Mouse (Mus musculus) cerebellum, postnatal 14 days (tissue): ENCODE results near the gene Dlst.

Source experiments
- DNase-seq, 2 experiments: peaks; one replicate each; pipeline ENCODE4 v3.0.0; 2021; ENCODE audit warnings: mixed read lengths in 2 of 2

The Dlst gene

DNA sequence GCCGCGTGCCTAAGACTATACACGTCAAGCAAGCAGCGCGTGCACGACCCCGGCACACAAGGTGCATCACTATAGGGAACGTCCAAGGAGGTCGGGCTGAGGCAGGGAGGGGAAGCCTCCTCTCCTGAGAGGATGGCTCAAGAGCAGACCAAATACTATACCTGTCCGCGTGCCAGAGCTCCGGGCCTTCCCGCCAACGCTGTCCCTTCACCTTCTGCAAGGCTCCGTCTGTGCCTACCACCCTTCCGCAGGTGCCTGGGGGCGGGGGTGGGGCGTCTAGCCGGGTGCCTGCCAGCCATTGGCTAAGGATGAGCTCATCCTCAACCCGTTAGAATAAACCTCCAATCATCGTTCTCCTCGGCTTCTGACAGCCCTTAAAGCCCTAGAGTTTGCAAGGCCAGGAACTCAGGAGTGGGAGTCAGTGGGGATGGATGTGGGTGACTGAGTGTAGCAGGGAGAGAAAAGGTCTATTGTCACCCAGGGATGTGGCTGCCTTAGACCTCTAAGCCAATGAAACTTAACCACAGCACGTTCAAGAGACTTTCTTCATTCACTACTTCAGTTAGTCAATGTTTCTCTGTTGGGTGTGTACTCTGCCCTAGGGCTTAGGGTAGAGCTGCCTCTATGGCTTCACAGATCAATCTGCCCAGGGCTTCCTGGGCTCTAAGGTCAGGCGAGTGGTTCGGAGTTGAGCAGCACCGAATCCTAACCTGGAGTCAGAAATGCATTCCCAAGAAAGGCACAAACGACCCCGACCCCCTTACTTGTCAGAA, 40.6 kb downstream of the Dlst start, which contains the start of gene Rps6kl1:
Gene Rps6kl1, minus strand, starts transcription at position 263 of the 773 bp plus-strand sequence.
- peak; percentile 90 for DNase-seq

DNA sequence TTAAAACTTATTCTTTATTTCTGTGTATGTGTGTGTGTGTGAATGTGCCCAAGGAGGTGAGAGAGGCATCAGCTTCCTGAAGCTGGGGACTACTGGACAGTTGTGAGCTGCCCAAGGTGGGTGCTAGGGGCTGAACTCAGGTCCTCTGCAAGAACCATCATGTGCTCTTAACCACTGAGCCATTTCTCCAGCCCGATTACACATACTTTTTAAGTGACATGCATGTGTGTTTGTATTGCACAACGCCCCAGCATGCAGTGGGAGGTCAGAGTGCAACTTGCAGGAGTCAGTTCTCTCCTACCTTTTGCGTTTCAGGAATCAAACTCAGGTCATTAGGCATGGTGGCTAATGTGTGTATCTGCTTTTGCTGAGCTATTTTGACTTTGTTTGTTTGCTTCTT, 42.4 kb downstream of the Dlst start:
- no peak for DNase-seq

- DNase-seq, result no peak
Measured at GRCm38 (mm10) chr12:85156324-85156723, 45.7 kb downstream of the Dlst start.

DNA sequence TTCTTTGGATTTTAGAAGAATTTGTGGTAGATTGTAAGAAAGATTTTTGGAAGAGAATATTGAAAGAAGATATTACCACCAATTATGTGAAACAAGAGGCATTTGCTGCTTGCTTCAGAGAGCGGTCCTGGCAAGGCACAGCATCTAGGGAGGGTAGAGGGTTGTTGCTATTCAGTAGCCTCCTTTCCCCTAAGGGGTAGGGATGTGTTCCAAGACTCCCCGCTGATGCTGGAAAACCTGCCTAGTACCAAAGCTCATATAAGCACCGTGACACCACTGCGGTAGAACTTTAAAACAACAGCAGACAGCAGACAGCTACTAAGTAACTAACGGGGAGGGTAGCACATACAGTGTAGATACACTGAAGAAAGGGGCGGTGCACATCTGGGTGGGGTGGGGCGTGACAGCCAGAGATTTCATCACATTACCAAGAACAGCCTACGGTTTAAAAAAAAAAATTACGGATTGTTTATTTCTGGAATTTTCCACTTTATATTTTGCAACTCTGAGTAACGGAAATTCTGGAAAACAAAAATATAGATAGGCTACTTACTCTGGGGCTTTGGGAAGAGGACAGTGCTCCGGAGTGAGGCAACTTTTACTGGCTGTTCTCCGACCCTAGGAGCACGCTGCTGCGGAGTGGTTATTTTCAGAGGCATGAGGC, 47.3 kb downstream of the Dlst start:
- DNase-seq, result no peak

DNA sequence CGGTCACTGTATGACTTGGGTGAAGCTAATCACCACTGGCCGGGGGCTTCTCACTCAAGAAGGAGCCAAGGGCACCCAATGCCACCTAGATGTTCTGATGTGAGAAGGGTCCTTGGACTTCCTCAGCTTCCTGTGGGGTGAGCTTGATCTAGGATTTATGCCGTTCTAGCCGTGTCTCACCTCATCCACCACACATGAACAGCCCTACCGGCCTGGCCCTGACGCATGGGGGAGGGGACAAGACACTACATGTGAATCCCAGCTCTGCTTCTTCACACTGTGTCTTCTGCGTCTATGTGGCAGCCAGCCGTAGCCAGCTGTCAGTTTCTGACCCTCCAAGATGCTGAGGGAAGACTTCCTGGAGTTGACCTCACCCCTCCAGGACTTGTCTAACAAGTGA, 48.2 kb downstream of the Dlst start:
- DNase-seq, result no peak

DNA sequence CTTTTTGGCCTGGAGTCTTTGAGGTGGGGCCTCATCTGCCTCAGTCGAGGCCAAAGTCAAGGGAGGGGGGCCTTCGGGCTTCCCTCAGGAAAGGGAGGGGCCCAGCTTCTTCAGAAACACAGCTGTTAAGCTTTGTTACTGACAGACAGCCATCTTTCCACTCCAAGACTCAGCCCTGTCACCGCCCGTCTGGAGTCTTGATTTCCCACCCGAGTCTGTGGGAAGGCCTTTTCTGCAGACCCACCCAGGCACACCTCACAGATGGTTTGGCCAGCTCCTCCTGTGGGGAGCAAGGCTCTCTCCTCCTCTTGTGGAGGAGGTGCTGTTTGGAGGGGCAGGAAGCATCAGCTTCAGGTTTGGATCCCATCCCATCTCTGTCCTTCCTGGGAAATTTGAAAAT, 49.0 kb downstream of the Dlst start:
- DNase-seq, result no peak

GRCm38 (mm10) chr12:85164996-85165395, 54.4 kb downstream of the Dlst start:
- no peak for DNase-seq

DNA sequence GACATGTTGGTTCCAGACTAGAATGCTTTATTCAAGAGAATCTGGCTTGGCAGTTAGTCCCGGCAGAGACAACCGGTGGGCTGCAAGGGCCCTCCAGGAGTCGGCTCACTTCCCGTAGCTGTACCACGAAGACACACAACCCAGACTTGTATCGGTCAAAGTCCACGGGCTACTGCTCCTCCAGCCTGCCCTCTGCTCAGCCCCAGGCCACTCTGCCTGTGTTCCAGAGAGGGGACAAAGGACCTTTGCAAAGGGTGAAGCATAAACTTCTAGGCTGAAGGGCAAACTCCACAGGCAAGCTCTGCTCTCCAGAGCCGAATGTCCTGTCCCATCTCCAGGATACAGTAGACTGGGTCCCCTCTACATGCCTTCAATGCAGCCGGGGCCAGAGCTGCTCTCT, 56.0 kb downstream of the Dlst start:
- DNase-seq, result no peak

DNA sequence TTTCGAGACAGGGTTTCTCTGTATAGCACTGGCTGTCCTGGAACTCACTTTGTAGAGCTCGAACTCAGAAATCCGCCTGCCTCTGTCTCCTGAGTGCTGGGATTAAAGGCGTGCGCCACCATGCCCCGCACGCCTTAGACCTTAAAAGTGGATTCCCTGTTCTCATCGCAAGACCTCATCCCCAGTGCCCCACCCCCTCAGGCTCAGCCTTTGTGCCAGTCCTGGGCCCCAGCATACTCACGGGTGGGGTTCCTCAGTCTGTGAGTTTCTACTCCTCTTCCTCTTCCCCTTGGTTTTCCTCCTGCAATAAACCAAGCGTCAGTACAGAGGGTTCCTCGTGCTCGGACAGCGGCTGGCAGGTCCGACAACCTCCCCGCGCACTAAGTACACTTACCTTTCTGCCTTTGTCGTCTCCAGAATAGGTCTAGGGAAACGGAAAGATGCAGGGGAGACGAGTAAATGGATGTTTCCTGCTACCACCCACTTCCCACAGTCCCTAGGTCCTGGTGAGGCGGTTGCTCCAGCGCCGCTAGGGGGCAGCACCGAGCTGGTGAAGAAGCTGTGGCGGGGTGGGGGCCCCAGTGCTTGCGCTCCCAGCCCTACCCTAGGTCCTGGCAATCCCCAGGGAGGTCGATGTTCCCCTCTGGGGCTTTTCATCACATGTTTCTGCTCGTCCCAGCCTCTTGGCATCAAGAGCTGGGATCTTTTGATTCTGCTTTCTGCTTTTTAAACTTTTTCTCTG, 58.7 kb downstream of the Dlst start:
- peak; percentile 90 to 96 for DNase-seq

GRCm38 (mm10) chr12:85169877-85170276, 59.2 kb downstream of the Dlst start:
- no peak for DNase-seq

DNA sequence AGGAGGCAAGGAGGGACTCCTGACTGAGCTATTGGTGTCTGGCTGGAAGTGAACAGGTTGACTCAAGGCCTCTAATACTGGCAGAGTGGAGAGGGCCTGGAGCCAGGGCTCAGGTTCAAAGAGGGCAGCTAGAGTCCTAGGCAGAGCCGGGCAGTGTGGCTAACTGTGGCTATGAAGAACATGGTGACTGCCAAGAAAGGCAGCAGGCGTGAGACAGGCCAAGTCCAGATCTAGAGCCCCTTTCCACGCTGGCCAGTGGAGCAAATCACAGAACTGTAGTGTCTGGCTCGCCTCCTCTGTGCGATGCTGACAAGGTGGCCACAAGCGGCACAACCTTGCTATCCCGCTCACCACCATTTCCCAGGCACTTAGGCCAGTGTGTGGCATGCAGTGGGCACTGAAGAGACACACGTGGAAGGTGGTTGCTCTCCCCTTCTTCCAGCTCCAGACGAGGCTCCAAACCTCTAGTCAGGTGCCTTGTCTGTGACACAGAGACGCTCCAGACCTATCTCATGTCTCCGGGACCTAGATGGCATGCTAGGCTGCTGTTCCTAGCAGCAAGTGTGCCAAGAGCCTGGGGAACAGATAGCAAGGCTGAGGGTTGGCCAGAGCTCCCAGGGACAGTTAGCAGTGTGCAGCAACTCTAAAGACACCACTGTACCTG, 59.8 kb downstream of the Dlst start:
- DNase-seq, result peak; percentile 66 to 76

DNA sequence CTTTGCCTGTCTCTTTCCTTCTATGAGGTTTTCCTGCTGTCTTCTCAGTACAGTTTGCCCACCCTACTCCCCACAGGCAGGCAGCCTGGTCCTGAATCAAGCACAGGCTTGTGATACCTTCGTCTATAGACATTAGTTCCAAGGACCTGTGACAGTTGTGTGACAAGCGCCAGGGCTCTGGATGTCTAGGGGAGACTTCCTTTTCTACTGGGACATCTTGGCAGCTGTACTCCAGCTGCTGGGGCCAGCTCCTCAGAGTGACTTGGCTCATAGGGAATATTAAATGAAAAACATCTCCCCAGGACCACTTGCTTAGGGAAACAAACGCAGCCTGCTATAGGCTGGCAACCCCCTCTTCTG, 60.3 kb downstream of the Dlst start:
- no peak for DNase-seq

GRCm38 (mm10) chr12:85174016-85174415, 63.4 kb downstream of the Dlst start:
- no peak for DNase-seq

DNA sequence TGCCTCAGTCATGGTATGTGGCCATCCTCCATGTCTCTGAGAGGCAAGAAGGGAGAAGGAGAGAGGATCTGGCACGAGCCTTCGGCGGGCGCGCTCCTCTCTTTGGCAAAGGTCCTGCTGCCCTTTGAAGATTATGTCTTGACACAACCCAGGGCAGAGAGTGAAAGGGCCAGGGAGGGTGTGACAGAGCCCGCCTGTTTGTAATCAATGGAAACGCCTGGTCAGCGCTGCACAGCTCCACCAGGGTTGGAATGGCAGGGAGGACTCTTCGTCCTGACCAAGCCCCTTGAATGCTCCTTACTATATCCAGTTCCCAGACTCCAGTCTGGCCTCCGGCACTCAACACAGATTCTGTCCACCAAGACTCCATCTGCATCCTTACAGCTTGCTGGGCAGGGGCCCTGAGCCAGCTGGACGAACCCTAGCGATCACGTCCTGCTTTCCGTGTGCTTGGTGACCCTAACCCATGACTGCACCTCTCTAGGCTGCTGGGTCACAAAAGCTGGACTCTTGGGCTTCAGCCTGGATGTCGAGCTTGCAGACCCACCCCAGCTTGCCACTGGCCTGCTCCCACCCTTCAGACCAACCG, 64.5 kb downstream of the Dlst start:
- peak; percentile 57 to 59 for DNase-seq

DNA sequence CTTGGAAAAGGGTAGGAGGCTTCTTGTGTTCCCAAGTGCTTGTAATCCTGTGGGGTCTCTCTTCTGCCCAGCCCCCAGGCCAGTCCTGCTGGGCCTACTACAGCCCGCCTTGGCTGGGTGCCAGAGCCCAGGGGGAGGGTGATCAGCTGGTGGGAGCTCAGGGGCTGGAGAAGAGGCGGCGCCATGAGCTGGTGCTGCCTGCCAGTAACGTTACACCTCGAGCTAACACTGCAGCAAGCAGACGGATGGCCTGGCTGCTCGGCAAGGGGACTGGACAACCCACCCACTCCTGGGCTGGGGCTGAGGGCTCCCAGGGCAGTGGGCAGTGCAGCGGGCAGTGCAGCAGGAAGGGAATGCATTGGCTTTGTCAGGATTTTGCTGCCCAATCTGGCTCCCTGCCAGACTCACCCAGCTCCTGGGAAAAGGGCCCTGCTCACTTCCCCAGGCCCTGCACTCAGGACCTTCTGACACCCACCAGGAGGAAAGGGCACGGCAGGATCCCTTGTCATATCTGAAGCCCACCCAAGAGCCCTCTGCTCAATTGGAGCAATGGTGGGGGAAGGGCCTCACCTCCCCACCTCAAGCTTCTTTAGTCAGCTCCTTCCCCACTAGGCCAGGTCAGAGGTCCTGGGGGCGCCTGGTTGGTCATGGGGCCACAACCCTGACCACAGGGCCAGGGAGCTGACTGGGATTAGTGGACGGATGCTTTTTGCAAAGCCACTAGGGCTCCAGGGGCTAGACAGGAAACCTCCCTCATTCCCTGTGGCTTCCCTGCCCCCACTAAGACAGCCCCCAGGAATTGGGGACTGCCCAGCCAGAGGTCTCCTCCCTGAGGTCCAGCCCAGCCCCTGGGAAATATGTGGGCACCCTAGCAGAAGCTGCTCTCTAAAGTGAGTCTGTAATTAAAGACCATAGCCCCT, 65.6 kb downstream of the Dlst start:
- DNase-seq, result peak; percentile 60 to 72

- DNase-seq, result no peak
Measured at GRCm38 (mm10) chr12:85176846-85177523, 66.4 kb downstream of the Dlst start.

GRCm38 (mm10) chr12:85177740-85178239, 67.2 kb downstream of the Dlst start, which contains the start of gene Pgf:
Gene Pgf, minus strand, starts transcription at chr12:85177790.
- DNase-seq, result no peak

DNA sequence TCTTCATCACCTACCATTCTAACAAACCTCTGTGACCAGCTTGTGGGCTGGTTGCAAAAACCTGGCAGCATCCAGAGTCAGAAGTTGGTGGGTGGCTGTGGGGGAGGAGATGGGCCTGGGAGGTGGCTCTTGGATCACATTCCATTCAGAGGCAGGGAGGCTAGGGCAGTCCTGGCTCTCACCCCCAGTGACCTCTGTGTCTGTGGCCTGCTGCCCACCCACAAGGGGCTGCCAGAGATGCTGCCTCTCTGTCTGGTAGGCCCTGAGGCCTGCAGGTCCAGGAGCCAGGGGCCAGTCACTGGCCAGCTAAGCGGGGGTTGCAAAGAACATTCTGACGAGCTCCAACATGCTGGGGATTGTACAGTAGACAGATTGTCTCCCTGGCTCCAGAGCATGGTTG, 67.7 kb downstream of the Dlst start:
- DNase-seq, result no peak

DNA sequence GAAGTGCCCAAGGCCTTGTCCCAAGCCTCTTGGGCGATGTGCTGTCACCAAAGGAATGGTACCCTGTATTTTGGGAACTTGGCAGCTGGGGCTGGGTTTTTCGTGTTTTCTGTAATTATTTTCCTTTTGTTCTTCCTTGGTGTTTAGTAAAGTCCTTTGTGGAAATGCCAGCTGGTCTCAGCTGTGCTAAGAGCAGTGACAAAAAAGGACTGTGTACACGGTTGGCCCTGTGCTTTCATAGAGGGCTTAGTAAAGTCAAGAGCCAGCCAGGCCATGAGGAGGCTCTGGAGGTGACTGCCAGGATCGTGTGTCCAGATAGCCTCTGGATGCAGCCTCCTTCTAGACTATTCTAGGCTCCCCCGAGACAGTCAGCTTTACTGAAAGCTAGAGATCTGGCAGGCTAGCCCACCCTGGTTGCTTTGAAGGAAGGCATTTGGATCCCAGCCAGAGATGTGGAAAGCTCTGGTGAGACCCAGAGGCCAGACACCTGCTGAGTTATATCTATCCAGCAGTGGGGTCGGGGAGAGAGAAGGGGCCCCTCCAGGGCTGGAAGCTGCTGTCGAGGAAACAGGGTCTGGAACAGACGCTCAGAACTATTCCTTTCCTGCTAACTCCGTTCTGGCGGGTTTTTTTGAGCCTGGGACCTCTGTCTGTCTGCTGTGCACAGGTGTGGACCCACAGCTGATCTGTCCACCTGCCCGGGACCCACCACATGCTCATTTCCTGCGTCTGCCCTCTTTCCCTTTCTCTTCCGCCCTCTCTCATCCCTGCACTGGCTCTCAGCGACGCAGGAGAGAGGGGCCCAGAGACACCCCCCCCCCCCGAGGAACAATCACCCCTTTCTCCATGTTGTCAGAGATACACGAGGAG, 71.1 kb downstream of the Dlst start:
- no peak for DNase-seq

DNA sequence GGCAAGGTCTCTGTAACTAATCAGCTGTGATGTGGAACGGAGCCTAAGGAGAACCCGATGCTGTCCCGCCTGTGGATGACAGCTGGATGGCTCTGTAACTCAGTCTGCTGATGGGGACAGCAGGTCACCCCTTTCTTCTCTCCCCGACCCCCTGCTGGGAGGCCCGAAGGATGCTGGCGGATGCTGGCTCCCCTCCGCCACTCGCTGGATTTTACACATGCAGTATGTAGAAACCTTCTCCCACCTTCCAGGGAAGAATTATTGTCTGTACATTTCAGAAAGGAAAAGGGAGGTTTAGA, 71.7 kb downstream of the Dlst start:
- no peak for DNase-seq
